Mouse (Mus musculus): ENCODE results near the gene Gm3952. TPM values are rescaled to one million over a fixed set of nuclear protein-coding genes. Genes with fewer than 3 reads are reported as not detected.
A peak's percentile ranks its signal among the peaks of the same experiment; 100 is the strongest.

The Gm3952 gene
- polyA plus RNA-seq, 1 experiment from 2014 or later, result not detected

GRCm38 (mm10) chr8:128709261-128709660 is 89.2 kb downstream of the Gm3952 start:
- no peak overlapping the region for H3K4me3 ChIP-seq (ENCODE audit: low read depth, low read length)
- no peak overlapping the region for H3K4me2 ChIP-seq (ENCODE audit: low read depth, severe bottlenecking)
- no peaks in the 10 kb centered on the region for H3K4me1 ChIP-seq (ENCODE audit: control insufficient read depth, insufficient read depth, low read length)
- peaks cover 10% of the 10 kb centered on the region for H3K36me3 ChIP-seq (ENCODE audit: control insufficient read depth, insufficient read depth, low read length)
- no peak overlapping the region for H3K9ac ChIP-seq (ENCODE audit: low read length)
- no peaks in the 10 kb centered on the region for H3K27me3 ChIP-seq (ENCODE audit: control insufficient read depth, insufficient read depth, low read length)
- DNase-seq (ENCODE audit: low spot score), result peak; percentile 85
- H3K27ac ChIP-seq (replicated peaks; ENCODE audit: low read depth, low read length), result no peak overlapping the region
- H3K9me3 ChIP-seq (ENCODE audit: control insufficient read depth, low read length), result no peaks in the 10 kb centered on the region
- WGBS, result 58% methylated on average over 3 of the region's 3 CpGs
- ATAC-seq (ENCODE audit: insufficient number of reproducible peaks, low FRiP score, low TSS enrichment, low read depth), result no peak

GRCm38 (mm10) chr8:128704836-128705235 is 93.7 kb downstream of the Gm3952 start:
- 97% methylated on average over 2 of the region's 2 CpGs for WGBS
- DNase-seq (ENCODE audit: low spot score), result no peak
- no peaks in the 10 kb centered on the region for H3K9me3 ChIP-seq (ENCODE audit: control insufficient read depth, low read length)

DNA sequence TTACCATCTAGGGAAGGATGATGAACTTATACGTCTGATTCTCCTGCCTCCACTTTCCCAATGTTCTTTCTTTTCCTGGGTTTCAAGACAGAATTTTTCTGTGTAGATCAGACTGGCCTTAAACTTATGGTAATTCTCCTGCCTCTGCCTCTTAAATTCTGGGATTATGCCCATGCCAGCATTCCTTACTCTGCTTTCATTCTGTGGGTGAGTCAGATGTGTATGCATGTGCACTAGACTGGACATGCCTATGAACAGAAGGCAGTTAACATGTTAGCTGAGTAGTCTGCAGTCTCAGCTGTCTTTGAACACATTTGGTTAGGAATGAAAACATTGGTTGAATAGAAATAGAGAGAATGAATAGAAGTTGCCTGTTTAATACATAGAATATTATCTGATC is 94.1 kb downstream of the Gm3952 start:
- H3K4me2 ChIP-seq (ENCODE audit: low read depth, severe bottlenecking), result no peak overlapping the region
- no peaks in the 10 kb centered on the region for H3K4me1 ChIP-seq (ENCODE audit: control insufficient read depth, insufficient read depth, low read length)
- H3K9ac ChIP-seq (ENCODE audit: low read length), result no peak overlapping the region
- H3K9me3 ChIP-seq (ENCODE audit: control insufficient read depth, low read length), result no peaks in the 10 kb centered on the region
- H3K4me3 ChIP-seq (ENCODE audit: low read depth, low read length), result no peak overlapping the region
- no peak for ATAC-seq (ENCODE audit: insufficient number of reproducible peaks, low FRiP score, low TSS enrichment, low read depth)
- WGBS, result 80% methylated on average over 1 of the region's 1 CpGs
- H3K27ac ChIP-seq (replicated peaks; ENCODE audit: low read depth, low read length), result no peak overlapping the region
- H3K27me3 ChIP-seq (ENCODE audit: control insufficient read depth, insufficient read depth, low read length), result no peaks in the 10 kb centered on the region
- no peak for DNase-seq (ENCODE audit: low spot score)
- no peaks in the 10 kb centered on the region; the same call in none of the 2 replicates for H3K36me3 ChIP-seq (ENCODE audit: control insufficient read depth, insufficient read depth, low read length)

More at GRCm38 (mm10) chr8:128704836-128705235, 93.7 kb downstream of the Gm3952 start:
- H3K9ac ChIP-seq (ENCODE audit: low read length), result no peak overlapping the region
- no peak for ATAC-seq (ENCODE audit: insufficient number of reproducible peaks, low FRiP score, low TSS enrichment, low read depth)
- H3K36me3 ChIP-seq (ENCODE audit: control insufficient read depth, insufficient read depth, low read length), result no peaks in the 10 kb centered on the region; the same call in none of the 2 replicates
- no peaks in the 10 kb centered on the region for H3K4me1 ChIP-seq (ENCODE audit: control insufficient read depth, insufficient read depth, low read length)
- no peak overlapping the region for H3K27ac ChIP-seq (replicated peaks; ENCODE audit: low read depth, low read length)
- H3K4me3 ChIP-seq (ENCODE audit: low read depth, low read length), result no peak overlapping the region
- no peak overlapping the region for H3K4me2 ChIP-seq (ENCODE audit: low read depth, severe bottlenecking)
- H3K27me3 ChIP-seq (ENCODE audit: control insufficient read depth, insufficient read depth, low read length), result no peaks in the 10 kb centered on the region

GRCm38 (mm10) chr8:128697945-128698344 is 100.5 kb downstream of the Gm3952 start:
- Histone ChIP-seq H3K9ac (ENCODE audit: low read length) (no peak overlapping the region), H3K4me1 (ENCODE audit: control insufficient read depth, insufficient read depth, low read length) (no peaks in the 10 kb centered on the region), H3K4me3 (ENCODE audit: low read depth, low read length) (no peak overlapping the region), H3K27me3 (ENCODE audit: control insufficient read depth, insufficient read depth, low read length) (no peaks in the 10 kb centered on the region), H3K9me3 (ENCODE audit: control insufficient read depth, low read length) (no peaks in the 10 kb centered on the region), H3K36me3 (ENCODE audit: control insufficient read depth, insufficient read depth, low read length) (no peaks in the 10 kb centered on the region), H3K27ac (replicated peaks; ENCODE audit: low read depth, low read length) (no peak overlapping the region), H3K4me2 (ENCODE audit: low read depth, severe bottlenecking) (no peak overlapping the region)
- DNase-seq (ENCODE audit: low spot score) (no peak), ATAC-seq (ENCODE audit: insufficient number of reproducible peaks, low FRiP score, low TSS enrichment, low read depth) (no peak)
- whole genome bisulfite sequencing, result 94% methylated on average over 3 of the region's 3 CpGs

DNA sequence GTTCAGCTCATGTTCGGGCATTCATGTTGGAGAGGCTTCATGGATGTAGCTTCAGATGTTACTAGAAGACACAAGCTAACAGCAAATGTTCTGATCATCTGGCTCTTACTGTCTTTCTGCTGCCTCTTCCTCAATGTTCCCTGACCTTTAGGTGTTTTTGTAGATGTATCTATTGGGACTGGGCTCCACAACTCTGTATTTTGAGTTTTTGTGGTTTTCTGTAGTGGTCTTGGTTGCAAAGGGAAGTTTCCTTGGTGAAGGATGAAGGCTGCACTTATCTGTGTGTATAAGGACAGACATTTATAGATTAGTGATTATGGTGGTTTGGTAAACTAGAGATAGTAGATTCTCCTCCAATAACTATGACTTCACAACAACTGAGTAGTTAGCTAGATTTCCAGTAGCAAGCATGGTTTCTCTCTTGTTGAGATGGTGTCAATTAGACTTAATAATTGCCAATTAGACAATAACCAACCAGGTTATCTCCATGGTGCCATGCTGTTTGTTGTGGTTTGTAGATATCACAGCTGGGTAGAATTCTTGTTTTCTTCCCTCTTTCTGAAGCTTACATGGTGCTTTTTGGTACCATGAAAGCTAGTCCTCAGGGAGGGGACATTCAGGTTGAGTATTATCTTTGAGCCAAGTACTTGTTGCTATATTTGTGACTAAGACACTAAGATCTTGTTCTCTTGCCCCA is 101.6 kb downstream of the Gm3952 start:
- Histone ChIP-seq H3K27me3 (ENCODE audit: control insufficient read depth, insufficient read depth, low read length) (no peaks in the 10 kb centered on the region), H3K4me3 (ENCODE audit: low read depth, low read length) (no peak overlapping the region), H3K27ac (replicated peaks; ENCODE audit: low read depth, low read length) (no peak overlapping the region), H3K9me3 (ENCODE audit: control insufficient read depth, low read length) (no peaks in the 10 kb centered on the region), H3K4me1 (ENCODE audit: control insufficient read depth, insufficient read depth, low read length) (no peaks in the 10 kb centered on the region), H3K9ac (ENCODE audit: low read length) (no peak overlapping the region), H3K4me2 (ENCODE audit: low read depth, severe bottlenecking) (no peak overlapping the region), H3K36me3 (ENCODE audit: control insufficient read depth, insufficient read depth, low read length) (no peaks in the 10 kb centered on the region)
- ATAC-seq (ENCODE audit: insufficient number of reproducible peaks, low FRiP score, low TSS enrichment, low read depth) (no peak), DNase-seq (ENCODE audit: low spot score) (no peak)
- WGBS, result 100% methylated on average over 1 of the region's 1 CpGs

Other genes with a start within 250 kb of the Gm3952 start
- gene Itgb1, start 113.0 kb downstream of the Gm3952 start, polyA plus RNA-seq (2014; fragmentation: Nextera tagmentation; extraction: Ambion mirVana), result 186 and 198 TPM in 2 replicates

Data from limb, embryonic 11.5 days (tissue).